Mouse (Mus musculus): ENCODE measurements around the gene Xrcc4. TPM values are rescaled to one million over a fixed set of nuclear protein-coding genes. Genes with fewer than 3 reads are reported as not detected.

The Xrcc4 gene
- 5.7 and 6.5 TPM in 2 replicates for polyA plus RNA-seq (2015; fragmentation: Nextera tagmentation; extraction: Ambion mirVana)

DNA sequence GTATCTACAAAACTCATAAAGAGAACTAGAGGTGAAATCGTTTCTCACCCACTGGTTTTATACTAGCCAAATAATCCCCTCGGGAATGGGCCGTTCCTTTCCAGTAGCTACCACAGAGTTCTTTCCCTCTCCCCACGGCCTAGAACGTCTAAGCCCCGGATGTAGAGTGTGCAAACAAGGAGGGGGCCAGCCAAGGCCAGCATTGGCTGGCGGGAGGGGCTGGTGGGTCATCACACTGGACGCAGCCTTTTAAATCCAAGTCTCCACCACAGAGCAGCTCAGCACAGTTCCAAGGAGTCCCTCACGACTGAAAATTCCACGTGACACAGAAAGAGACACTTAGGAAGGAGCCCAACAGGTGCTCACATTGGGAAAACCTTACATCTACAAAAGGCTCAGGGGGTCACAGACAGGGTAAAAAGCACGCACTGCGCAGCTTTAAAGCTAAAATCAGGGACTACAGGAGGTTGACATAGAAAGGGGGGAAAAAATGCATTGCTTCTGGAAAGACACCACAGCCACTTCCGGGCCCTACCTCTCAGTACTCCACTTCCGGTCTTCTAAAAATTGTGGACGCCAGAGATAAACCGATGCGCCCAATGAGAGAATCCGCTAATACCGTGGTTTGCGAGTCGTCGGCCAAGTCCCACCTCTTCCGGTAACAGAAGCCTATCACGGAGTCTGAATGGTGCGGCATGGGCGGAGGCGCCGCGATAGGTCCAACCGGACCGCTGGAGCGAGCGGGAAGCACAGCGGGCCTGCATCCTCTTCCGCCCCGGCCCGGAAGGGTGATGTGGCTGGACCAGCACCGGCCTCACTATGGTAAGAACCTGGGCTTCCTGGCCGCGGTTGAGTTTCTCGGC, at the start of gene Xrcc4, which contains the start of gene Tmem167:
Gene Xrcc4, minus strand, starts transcription at position 647 of the 863 bp plus-strand sequence.
Gene Tmem167, plus strand, starts transcription at position 162 of the 863 bp plus-strand sequence.

DNA sequence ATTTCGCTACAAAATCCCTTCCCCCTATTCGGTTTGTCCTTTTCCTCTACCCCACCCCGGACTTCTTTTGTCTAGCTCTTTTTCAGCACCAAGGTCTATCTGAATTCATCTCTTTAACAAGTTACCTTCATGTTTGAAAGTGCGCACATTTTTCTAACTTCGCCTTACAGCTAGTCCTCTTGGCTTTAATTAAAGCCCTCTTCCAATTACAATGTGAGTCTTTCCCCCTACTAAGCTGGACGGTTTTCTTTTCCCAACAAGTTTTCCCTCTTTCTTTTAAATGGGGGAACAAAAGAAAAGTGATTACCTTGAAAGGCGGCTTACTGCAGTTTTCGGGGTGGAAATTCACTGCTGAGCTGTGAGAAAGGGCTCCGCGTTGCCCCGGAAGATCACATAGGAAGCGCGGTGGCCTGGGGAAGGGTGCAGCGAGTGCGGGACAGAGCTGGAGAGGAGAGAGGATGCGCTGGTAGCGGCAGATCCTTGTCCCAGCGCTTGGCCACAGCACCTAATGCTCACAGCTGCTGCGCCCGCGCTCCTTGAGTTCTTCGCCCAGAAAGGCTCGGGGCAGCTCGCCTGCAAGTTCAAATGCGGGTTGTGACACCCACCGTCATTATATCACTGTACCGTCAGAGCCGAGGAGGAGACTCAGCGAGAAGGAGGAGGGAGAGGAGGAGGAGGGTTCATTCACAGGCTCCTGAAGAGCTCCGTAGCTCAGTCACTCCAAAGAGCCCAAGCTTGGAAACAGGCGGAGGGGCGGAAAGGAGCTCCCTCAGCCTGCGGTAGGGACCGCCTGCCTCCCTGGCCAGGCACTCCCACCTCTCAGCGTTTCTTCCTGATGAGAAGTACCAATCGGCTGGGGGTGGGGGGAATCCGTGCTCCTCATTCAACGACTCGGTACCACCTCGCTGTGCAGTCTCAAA, 347.4 kb downstream of the Xrcc4 start, which contains the start of gene Vcan:
Gene Vcan, minus strand, starts transcription at position 744 of the 920 bp plus-strand sequence.

Other genes starting within 250 kb of the Xrcc4 start
- gene Tmem167, start 485 bp downstream of the Xrcc4 start, polyA plus RNA-seq (2015; fragmentation: Nextera tagmentation; extraction: Ambion mirVana): 31.7 and 33.3 TPM in 2 replicates

Measured in spleen, postnatal 0 days (tissue).